Mouse (Mus musculus) mesoderm, embryonic 11.5 days (tissue): ENCODE results near the gene Fez1.

Source experiments
- DNase-seq: peaks from one replicate; pipeline ENCODE4 v3.0.0-alpha.2; 2012; ENCODE audit warnings: low read depth, low spot score

Fez1 gene

GRCm38 (mm10) chr9:36821644-36822000, at the start of gene Fez1:
TSS of gene Fez1 (plus strand) at chr9:36821864.
- peak; percentile 93 for DNase-seq

GRCm38 (mm10) chr9:36783921-36784320, 37.7 kb upstream of the Fez1 start:
- no peak for DNase-seq

- no peak for DNase-seq
These were observed 29.5 kb upstream of the Fez1 start for GRCm38 (mm10) chr9:36792191-36792590.

- DNase-seq: no peak
These were observed 27.2 kb upstream of the Fez1 start for GRCm38 (mm10) chr9:36794487-36794886.

- DNase-seq: no peak
These were observed 26.1 kb upstream of the Fez1 start for GRCm38 (mm10) chr9:36795556-36795955.

GRCm38 (mm10) chr9:36796224-36796623, 25.4 kb upstream of the Fez1 start:
- DNase-seq: no peak

- peak; percentile 82 for DNase-seq
These were observed 24.7 kb upstream of the Fez1 start, which contains the start of gene Ei24 for GRCm38 (mm10) chr9:36796781-36797555. TSS of gene Ei24 (minus strand) at chr9:36797393.

GRCm38 (mm10) chr9:36801961-36802360, 19.7 kb upstream of the Fez1 start:
- no peak for DNase-seq

GRCm38 (mm10) chr9:36802951-36803350, 18.7 kb upstream of the Fez1 start:
- no peak for DNase-seq

- no peak for DNase-seq
These were observed 18.3 kb upstream of the Fez1 start for GRCm38 (mm10) chr9:36803386-36803785.

- DNase-seq: no peak
These were observed 17.7 kb upstream of the Fez1 start for GRCm38 (mm10) chr9:36803926-36804325.

GRCm38 (mm10) chr9:36805256-36805975, 16.2 kb upstream of the Fez1 start:
- DNase-seq: no peak

GRCm38 (mm10) chr9:36808126-36808785, 13.4 kb upstream of the Fez1 start:
- DNase-seq: no peak

GRCm38 (mm10) chr9:36814486-36814885, 7.2 kb upstream of the Fez1 start:
- DNase-seq: no peak

- DNase-seq: peak; percentile 21
These were observed 2.8 kb upstream of the Fez1 start for GRCm38 (mm10) chr9:36818905-36819304.

GRCm38 (mm10) chr9:36820969-36821643, 558 bp upstream of the Fez1 start:
- peak; percentile 60 for DNase-seq

GRCm38 (mm10) chr9:36822024-36822423, 360 bp downstream of the Fez1 start:
- DNase-seq: no peak

- no peak for DNase-seq
These were observed 5.1 kb downstream of the Fez1 start for GRCm38 (mm10) chr9:36826612-36827363.

- DNase-seq: no peak
These were observed 9.7 kb downstream of the Fez1 start for GRCm38 (mm10) chr9:36831401-36831800.

- peak; percentile 87 for DNase-seq
These were observed 10.9 kb downstream of the Fez1 start for GRCm38 (mm10) chr9:36832529-36832928.
